Mouse (Mus musculus): ENCODE data around the gene Dvl2.
"Not testable (repeated sequence)": the region's sequence is repeated elsewhere in the genome, so short reads cannot be mapped to it uniquely, and the experiment has no call there.

The Dvl2 gene

DNA sequence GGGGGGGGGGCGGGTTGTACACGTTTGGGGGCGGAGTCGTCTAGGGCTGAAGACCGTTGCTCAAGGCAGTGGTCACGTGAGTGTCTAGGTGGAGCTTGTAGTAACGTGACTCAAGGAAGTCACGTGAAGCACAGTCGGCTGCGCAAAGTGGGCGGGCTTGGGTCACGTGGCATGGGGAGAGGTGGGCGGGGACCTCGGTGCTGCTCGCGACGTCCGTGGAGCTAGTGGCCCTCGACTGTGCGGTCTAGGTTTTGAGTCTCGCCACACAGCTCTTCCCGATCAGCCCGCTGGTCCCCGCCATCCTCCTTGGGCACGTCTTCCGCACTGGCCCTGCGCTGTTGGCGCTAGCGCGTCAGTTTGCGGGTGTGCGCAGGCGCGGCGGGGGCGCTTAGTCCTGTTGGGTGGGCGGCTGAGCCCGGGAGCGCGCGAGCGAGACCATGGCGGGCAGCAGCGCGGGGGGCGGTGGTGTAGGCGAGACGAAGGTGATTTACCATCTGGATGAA, at the start of gene Dvl2:
Gene Dvl2, plus strand, starts transcription at position 200 of the 503 bp plus-strand sequence.
- in situ Hi-C loops (cut with MboI): loop anchor here (25.0 kb wide), 1 partner anchor 662 kb away; the partner anchor contains the start of genes Eno3, Pfn1 and Spag7

DNA sequence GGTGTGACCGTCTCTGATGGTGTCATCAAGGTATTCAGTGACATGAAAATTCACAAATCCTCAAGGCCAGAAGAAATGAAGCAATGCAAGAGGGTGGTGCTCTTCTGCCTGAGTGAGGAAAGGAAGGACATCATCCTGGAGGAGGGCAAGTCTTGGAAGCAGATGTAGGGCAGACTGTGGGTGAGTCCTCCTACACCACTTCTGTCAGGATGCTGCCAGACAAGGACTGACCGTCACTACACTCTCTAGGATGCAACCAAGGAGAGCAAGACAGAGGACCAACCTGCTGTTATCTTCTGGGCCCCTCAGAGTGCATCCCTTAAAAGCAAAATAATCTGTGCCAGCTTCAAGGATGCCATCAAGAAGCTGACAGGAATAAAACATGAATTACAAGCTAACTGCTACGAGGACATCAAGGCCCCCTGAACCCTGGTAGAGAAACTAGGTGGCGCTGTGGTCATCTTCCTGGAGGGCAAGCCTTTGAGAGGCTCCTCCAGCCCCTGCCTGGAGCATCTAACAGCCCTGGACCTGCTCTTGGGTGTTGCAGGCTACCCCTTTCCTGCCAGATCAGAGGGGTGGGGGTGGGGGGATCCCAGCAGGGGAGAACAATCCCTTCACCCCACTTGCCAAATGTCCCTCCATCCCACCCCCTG, 49.5 kb upstream of the Dvl2 start:
- in situ Hi-C loops (cut with MboI): no loop called here

GRCm38 (mm10) chr11:69952274-69952673, 48.1 kb upstream of the Dvl2 start:
- in situ Hi-C loops (cut with MboI): no loop called here

GRCm38 (mm10) chr11:69953267-69953915, 47.0 kb upstream of the Dvl2 start:
- in situ Hi-C loops (cut with MboI): no loop called here

- in situ Hi-C loops (cut with MboI): not testable (repeated sequence)
These were observed 44.8 kb upstream of the Dvl2 start for GRCm38 (mm10) chr11:69955618-69956017.

DNA sequence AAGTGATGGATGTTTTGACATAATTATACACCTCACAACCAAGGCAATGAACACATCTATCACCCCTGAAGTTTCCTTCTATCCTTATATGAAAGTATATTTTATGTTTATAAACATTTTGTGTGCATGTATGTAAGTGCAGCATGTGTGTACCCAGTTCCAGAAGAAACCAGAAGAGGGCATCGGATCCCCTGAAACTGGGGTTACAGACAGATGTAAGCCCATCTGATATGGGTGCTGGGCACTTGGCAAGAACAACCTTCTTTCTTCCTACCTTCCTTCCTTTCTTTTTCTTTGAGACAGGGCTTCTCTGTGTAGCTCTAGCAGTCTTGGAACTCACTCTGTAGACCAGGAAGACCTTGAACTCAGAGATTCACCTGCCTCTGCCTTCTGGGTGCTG, 44.2 kb upstream of the Dvl2 start:
- in situ Hi-C loops (cut with MboI): no loop called here

- in situ Hi-C loops (cut with MboI): no loop called here
These were observed 39.8 kb upstream of the Dvl2 start for GRCm38 (mm10) chr11:69960616-69961015.

DNA sequence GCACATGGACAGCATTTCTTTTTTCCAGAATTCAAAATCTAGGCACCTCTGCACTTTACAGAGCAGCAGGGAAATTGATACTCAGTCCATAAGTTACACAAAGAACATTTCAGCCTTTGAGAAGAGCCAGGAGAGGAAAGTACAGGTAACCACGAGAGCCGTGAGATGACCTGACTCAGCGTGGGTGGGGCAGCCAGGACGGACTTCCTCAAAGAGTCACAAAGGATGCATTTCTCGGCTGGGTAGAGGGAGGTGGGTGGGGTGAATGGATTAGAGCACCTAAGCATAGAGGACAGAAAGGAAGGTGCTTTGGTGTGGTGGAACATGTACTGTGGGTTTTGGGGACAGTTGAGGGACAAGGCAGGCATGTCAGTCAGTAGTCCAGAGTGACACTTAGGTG, 38.6 kb upstream of the Dvl2 start:
- in situ Hi-C loops (cut with MboI): no loop called here

DNA sequence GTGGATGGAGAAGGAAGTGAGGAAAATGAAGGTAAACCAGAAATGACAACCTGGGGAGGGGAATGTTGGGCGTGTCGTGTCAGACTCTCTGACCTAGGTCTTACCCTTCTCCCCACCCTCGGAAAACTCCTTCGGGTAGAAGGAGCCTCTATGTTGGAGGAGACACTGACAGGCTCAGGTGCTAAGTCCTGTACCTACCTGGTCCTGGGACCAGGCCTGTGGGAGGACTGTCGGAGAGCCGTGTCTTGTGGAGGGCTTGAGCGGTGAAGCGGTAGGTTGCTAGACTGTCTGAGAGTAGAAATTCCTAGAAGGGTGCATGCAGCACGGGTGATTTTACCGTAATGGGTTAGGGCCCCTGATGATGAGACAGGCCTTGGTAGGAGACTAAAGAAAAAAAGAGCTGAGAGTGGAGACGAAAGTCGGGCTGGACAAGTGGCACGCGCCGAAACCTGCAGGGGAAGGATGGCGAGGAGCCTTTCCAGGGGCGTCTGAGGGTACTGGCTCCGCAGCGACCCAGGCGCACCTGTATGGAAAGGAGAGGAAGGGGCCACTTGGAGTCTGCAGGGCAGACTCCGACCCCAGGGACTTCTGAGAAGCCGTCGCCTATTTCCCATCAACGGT, 35.6 kb upstream of the Dvl2 start, which contains the start of gene Cldn7:
Gene Cldn7, plus strand, starts transcription at position 130 of the 621 bp plus-strand sequence.
- in situ Hi-C loops (cut with MboI): no loop called here

DNA sequence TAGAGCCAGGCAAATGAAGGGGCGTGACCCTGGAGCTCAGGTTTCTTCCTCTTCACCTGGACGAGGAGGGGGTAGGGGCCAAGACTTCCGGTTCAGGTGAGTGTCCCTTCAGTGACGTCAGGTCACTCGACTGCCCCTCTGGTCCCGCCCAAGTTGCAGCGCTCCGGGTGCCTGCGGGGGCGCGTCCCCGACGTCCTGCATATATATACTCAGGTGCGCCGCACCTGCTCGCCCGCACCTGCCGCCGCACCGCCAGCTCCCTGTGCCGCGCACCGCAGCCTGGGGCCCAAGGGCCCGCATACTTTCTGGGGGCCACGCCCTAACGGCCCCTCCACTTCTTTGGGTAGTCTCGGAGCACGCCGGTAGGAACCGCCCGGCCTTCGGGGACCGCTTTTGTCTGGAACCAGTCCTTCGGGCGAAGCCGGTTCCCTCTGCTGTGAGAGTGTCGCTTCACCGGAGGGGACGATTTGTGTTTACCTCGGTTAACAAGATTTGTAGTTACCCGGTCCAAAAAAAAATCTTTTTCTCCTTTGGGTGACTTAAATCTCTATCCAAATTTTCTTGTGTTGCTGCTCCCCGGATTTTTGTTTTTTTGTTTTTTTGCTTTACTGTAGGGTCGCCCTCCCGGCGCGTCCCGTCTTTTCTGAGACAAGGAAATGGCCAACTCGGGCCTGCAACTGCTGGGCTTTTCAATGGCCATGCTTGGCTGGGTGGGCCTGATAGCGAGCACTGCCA, 35.0 kb upstream of the Dvl2 start:
- in situ Hi-C loops (cut with MboI): no loop called here

DNA sequence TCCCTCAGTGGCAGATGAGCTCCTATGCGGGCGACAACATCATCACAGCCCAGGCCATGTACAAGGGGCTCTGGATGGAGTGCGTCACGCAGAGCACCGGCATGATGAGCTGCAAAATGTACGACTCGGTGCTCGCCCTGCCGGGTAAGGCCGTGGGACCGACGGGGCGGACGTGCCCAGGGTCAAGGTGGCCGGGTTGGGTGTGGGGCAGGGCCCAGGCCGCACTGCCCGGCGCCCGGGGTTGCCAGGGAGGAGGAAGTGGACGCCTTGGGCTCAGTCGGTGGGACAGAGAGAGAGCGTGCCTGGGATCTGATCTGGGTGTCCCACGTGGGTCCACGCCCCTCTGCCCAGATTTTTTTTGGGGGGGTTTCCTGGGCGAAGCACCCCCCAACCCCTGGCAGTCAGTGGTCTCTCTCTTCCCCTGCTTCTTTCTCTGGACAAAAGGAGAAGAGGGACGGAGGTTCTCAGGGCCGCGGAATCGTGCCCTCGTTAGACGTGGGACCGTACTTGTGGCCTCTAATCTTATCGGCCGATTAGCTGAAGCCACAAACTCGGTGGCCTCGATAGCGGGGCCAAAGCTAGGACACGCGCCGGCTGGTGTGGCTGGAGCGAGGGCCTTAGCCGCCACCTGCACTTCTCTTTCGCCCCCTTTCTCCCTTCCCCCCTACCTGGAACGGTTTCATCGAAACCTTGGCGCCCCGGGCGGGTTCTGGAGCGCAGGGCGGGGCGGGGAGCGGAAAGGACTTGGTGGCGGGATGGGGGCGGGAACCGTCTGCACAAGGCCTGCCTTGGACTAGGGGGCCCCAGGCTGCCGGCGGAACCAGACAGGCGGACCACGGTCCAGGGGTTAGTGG, 34.2 kb upstream of the Dvl2 start:
- in situ Hi-C loops (cut with MboI): no loop called here

- in situ Hi-C loops (cut with MboI): no loop called here
These were observed 33.4 kb upstream of the Dvl2 start for GRCm38 (mm10) chr11:69966860-69967517.

DNA sequence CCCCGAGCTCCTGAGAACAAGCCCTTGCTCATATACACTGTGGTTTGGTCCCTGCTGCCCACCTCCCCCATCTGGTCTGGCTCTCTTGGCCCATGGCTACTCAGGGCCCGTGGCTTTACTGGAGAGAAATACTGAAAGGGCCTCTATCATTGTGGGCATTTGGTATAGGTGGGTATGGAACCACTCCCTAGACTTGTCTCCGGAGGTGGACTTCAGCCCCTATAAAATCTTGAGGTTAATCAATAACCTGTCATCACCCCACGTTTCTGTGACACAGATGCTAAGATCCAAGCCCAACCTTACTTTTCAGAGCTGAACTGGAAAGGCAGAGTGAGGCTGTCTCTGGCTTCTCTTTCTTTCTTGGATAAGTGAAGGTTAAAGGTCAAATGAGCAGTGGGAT, 31.6 kb upstream of the Dvl2 start:
- in situ Hi-C loops (cut with MboI): no loop called here

DNA sequence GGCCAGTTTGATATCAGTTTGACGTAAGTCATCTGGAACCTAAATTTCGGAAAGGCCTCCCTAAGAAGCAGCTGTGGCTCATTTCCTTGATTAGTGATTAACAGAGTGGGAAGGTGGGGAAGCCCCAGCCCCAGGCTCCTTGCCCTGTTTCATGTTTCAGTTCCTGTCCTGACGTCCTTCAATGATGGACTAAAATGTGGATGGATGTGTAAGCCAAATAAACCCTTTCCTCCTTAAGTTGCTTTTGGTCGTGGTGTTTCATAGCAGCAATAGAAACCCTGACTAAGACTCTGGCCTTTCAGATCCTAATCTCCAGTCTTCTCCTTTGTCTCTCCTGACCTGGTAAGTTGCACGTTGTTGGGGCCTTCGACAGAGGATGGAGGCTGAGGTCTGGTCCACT, 30.2 kb upstream of the Dvl2 start:
- in situ Hi-C loops (cut with MboI): no loop called here

GRCm38 (mm10) chr11:69970775-69971174, 29.6 kb upstream of the Dvl2 start:
- in situ Hi-C loops (cut with MboI): no loop called here

- in situ Hi-C loops (cut with MboI): no loop called here
These were observed 25.5 kb upstream of the Dvl2 start for GRCm38 (mm10) chr11:69974907-69975306.

DNA sequence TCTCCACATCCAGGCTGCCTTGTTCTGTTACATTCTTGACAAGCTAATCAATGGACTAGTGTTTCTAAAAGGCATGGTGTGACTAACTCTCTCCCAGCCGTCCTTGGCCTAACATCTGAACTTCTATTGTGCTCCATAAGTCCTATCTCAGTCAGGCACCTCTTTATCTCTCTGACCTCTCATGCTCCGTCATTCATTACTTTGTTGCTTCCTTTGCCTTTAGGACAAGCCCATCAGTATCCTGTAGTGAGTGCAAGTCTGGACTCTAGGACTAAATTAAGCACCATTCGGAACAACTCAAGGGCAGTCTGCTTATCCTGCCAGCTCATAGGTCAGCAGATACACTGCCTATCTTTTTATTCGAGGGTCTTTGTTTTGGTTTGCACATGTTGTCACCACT, 24.1 kb upstream of the Dvl2 start:
- in situ Hi-C loops (cut with MboI): no loop called here

DNA sequence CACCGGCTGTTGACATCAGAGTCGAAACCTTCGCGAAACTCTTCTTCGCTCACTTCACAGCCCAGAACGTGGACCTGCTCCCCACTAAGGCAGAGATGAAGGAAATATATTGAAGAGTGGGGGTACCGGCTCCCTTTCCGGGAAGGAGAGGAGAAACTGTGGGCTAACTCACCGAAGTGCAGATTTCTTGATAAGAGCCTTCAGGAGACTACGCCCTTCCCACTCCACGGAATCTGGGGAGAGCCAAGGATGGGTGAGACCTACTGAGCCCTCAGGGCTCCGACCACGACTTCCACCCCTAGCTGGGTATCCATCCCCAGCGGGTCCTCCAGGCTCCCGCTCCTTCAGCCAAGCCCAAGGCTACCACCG, 20.6 kb upstream of the Dvl2 start:
- in situ Hi-C loops (cut with MboI): no loop called here

DNA sequence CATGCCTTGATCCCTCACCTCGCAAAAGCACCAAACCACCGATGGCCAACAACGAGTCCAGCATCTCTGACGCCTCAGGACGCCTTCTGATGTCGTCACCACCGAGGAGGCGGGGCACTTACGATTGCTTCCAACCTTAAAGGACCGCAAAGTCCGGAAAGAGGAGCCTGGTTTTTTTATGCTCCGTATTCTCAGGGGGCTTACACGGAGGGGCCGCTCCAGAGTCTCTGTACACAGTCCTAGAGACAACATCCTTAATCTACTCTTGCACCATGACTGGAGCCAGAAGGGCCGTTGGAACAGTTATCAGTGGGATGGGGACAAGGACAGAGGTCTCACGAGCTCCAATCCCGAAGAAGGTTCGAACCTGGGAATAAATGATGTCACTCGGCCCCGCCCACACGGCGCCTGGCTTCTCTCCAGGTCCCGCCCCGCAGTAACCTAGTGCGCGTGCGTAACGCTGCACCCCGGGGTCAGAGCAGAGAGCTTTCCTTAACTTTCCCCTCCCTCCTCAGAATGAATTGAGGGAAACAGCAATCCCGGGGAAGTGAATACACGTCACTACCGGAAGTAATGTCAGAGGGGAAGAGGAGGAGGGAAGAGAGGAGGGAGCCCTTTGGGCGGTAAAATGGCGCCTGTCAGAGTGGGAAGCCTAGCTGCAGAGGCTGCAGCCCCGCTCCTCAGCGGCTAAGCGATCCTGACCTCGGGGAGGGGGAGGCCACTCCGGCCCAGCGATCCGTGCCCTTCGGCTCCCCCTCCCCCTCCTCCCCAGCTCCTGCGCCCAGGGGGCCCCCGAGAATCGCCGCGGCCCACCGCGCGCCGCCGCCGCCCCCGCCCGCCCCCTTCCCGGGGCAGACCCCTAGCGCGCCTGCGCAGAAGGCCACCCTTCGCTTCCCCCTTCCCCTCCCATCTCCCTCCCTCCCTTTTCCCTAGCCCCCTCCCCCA, 19.9 kb upstream of the Dvl2 start:
- in situ Hi-C loops (cut with MboI): no loop called here

All from mature B cell (primary cell).